Mouse (Mus musculus) ovary, postnatal 36 days (tissue): Measurements from ENCODE around the gene Olfr1286.

ENCODE experiments used
- DNase-seq: peaks from one replicate; pipeline ENCODE4 v3.0.0; 2022; ENCODE audit warnings: low spot score, mixed read lengths

Gene Olfr1286

DNA sequence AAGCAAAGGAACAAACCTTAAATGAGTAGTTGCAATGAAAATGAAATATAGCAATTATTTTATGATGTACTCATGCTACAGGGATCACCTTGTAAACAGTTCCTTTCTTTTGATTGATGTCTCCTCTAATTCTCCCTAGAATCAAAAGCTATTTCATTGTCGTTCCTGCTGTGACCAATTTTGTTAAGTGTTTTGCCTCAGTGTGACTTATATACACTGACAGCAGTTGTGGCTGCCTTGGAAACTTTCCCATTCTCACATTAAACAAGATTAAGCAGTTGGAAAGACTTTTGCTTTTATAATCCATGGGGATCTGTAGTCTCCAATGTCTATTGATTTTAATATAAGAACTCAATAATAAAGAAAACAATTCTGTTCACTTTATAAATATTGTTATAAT, at the start of gene Olfr1286:
Gene Olfr1286 (minus strand): TSS at position 185 of the 400 bp plus-strand sequence.
- no peak for DNase-seq

DNA sequence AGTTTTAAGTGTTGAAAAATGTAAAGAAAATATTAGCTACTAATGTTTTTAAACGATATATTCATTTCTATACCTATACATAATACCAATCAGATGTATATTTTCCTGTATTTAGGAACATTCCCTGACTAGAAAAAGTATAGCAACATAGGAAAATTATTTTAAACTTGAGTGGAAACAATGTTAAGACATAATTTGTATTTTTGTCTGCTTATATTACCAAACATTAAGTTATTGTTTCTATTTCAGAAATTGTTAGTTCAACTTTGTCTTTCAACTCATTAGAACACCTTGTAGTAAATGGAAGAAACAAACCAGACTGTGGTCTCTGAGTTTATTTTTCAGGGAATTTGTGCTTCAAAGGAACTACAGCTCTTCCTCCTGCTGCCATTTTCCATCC, 25.9 kb upstream of the Olfr1286 start, which contains the start of gene Olfr1287:
Gene Olfr1287 (plus strand): TSS at position 301 of the 400 bp plus-strand sequence.
- DNase-seq: no peak

DNA sequence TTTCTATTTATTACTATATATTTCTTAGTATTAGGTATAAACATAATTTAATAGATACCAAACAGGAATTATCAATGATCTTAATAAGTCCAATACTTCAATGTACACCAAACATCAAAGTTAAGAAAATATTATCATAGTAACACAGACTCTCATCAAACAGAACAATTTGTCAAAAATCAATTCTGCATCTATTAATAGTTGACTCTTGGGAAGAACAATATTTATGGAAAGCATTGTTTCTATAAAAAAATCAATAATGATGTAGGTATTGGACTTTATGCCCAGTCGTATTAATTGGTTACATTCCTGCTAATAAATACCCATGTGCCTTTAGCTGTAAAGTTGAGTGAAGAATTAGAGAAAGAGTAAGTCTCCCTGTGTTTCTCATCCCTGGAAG, 47.7 kb downstream of the Olfr1286 start, which contains the start of gene Olfr1284:
Gene Olfr1284 (plus strand): TSS at position 301 of the 400 bp plus-strand sequence.
- no peak for DNase-seq
